Mouse (Mus musculus): ENCODE measurements around the gene Slc16a14.

GRCm38 (mm10) chr1:84945950-84946349 lies 11.0 kb upstream of the Slc16a14 start:
- no peak for TF ChIP-seq POLR2A (IDR thresholded peaks at IDR 0.05; ENCODE audit: borderline replicate concordance, control insufficient read depth, low read depth, low read length)
- no peak for TF ChIP-seq CTCF (IDR thresholded peaks at IDR 0.05; ENCODE audit: control insufficient read depth, insufficient read depth, low read length)

All from bone marrow, adult 2 months (tissue).